Mouse (Mus musculus): ENCODE results near the gene Set. TPM values are rescaled to one million over a fixed set of nuclear protein-coding genes. Genes with fewer than 3 reads are reported as not detected.

Set gene
- total RNA-seq, 2 experiments from 2014 or later = 171 to 197 TPM

DNA sequence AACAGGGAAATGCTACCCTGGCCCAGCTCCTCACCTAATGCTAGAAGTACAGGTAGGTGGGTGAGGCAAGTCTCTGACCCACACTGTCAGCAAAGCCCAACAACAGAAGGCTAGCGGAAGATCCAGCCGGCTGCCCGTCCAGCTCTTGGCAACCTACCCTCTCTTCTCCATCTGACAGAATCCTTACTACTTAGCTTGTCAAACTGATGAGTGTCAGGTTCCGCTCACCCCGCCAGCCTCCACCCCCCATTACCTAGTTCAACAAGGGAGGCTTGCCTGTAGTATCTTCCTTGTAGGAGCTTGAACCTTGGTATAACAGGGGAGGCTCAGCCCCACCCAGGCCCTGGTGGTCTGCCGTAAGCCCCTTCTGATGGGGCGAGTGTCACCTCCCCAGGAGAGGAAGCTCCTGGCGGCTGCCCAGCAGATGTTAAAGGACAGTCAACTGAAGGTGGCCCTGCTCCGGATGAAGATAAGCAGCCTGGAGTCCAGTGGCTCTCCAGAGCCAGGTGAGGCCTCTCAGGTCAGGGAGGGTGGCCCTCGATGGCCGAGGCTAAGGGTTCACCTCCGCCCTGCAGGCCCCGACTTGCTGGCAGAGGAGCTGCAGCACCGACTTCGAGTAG lies 23.1 kb downstream of the Set start:
- no peak for TF ChIP-seq CTCF (conservative IDR thresholded peaks at IDR 0.05)
- Histone ChIP-seq H3K4me3 (no peak overlapping the region), H3K27ac (no peak overlapping the region)
- DNase-seq (ENCODE audit: low spot score in 2 of 2) = no peak

- no peak for DNase-seq (ENCODE audit: low spot score in 2 of 2)
- TF ChIP-seq CTCF (conservative IDR thresholded peaks at IDR 0.05) = no peak
- H3K27ac ChIP-seq = no peak overlapping the region
- no peak overlapping the region for H3K4me3 ChIP-seq
Measured at GRCm38 (mm10) chr2:30084113-30084512, 26.9 kb downstream of the Set start.

- DNase-seq (ENCODE audit: low spot score in 2 of 2) = no peak
- Histone ChIP-seq H3K4me3 (no peak overlapping the region), H3K27ac (no peak overlapping the region)
- no peak for TF ChIP-seq CTCF (conservative IDR thresholded peaks at IDR 0.05)
Measured at GRCm38 (mm10) chr2:30084632-30085031, 27.5 kb downstream of the Set start.

DNA sequence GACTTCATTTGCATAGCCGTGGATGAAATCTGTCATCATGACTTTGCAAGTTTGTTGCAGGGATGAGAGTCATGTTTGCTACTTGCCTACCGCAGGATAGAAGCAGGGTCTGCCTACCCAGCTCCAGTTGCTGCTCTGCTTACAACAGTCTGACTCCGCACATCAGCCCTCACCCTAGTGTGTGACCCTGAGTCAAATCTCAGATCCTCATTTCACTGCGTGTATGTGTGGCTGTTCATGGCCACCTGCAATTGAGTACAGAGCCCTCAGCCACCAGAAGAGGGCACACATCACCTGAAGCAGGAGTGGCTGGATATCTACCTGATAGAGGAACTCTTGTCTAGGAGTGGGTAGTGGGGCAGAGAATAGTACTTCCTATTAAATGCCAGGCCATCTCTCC lies 30.1 kb downstream of the Set start:
- Histone ChIP-seq H3K4me3 (no peak overlapping the region), H3K27ac (no peak overlapping the region)
- TF ChIP-seq CTCF (conservative IDR thresholded peaks at IDR 0.05) = peak; percentile 38
- DNase-seq (ENCODE audit: low spot score in 2 of 2) = no peak

GRCm38 (mm10) chr2:30091521-30091920 lies 34.3 kb downstream of the Set start:
- Histone ChIP-seq H3K4me3 (no peak overlapping the region), H3K27ac (no peak overlapping the region)
- DNase-seq (ENCODE audit: low spot score in 2 of 2) = no peak
- TF ChIP-seq CTCF (conservative IDR thresholded peaks at IDR 0.05) = no peak

DNA sequence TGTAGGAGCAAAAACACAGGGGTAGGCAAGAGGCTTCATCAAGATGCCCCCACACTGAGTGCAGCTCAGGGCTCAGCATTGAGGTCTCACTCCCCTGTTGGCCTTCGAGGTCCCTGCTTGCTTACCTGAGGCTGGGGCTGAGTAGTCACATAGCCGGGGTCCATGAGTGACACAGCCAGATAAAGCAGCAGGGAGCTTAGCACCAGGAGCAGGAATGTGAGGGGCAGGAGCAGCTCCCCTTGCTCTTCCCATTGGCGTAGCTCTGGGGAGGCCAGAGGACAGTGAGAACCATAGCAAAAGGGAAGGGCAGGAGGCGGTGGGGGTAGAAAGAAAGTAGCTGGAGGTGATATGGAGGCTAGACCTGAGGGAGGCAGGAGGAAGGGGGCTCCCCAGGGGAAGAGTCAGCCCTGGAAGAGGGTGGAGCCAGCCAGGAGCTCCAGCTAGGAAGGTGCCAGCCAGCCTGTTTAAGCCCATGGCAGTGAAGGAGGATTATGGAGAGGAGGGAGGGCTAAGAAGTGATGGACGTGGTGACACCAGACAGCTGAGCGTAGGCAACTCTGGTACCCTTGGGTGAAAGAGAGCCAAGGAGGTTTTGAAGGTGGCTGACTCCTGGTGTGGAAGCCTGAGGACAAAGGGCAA lies 35.2 kb downstream of the Set start:
- Histone ChIP-seq H3K4me3 (no peak overlapping the region; the same call in 1 of the 2 replicates), H3K27ac (no peak overlapping the region)
- no peak for DNase-seq (ENCODE audit: low spot score in 2 of 2)
- TF ChIP-seq CTCF (conservative IDR thresholded peaks at IDR 0.05) = no peak

DNA sequence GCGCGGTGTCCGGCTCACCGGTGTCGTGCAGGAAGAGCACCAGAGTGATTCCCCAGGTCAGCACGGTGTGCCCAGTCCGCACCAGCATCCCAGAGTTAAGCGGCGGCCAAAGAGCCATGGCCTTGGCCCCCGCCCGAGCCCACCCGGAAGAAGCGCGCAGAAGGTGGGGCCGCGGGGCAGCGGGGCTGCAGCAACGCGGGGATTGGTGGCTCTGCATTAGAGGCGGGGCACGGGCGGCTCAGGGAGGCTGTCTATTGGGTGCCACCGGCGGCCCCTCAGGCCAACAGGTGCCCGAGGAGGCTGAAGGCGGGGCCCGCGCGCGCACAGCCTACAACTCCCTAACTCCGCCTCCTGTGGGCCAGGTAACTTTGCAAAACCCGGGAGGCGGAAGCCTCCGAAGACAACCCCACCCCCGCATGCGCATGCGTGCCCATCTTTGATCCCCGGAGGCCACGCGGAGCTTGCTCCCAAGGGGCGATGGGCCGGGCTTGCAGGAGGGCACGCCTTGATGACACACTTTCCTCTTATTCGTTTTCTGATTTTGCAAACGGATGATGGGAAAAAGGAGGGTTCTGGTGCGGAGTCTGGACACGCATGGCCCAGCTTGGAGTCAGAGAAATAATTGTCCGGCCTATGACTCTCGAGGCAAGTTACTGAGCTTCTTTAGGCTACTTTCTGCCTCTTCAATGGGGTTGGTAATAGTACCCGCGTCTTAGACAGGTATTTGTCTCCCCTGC lies 36.5 kb downstream of the Set start, which contains the start of gene Zdhhc12:
Zdhhc12 (minus strand) TSS at position 178 of the 737 bp plus-strand sequence.
- no peak; the same call in 1 of the 2 replicates for TF ChIP-seq CTCF (conservative IDR thresholded peaks at IDR 0.05)
- peak within 1 kb of the TSS; percentile 86 for H3K27ac ChIP-seq
- peak within 1 kb of the TSS; percentile 84 for H3K4me3 ChIP-seq
- DNase-seq (ENCODE audit: low spot score in 2 of 2) = peak; percentile 89 to 95

GRCm38 (mm10) chr2:30094208-30094588 lies 37.0 kb downstream of the Set start:
- no peak for TF ChIP-seq CTCF (conservative IDR thresholded peaks at IDR 0.05)
- DNase-seq (ENCODE audit: low spot score in 2 of 2) = no peak
- H3K27ac ChIP-seq = peak overlapping the region; percentile 86
- peak overlapping the region; percentile 84 for H3K4me3 ChIP-seq

DNA sequence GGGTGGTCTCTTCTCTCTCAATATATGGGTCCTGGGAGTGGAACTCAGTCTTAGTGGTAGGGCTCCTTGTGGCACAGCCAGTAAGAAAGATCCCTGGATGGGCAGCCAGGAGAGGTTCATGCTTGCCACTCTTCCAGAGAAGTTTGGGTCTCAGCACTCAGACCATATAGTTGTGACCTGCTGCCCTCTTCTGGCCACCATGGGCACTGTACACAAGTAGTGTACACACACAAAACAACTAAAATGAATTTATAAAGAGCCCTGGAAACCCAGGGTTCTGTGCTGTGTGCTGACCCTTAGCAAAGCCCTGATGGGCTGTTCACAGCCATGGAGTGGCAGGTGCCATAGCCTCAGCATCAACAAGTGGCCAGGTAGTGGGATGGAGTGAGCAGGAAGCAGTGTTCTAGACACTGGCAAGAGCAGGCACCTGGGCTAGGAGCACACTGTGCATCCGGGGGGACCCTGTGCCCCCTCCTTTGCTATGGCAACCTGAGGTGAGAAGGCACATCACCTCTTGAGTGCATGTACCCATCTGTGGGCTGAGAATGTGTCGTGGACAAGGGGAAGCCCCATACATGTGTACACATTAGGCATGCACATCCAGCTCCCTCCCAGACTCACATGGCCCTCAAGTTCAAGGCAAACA lies 38.8 kb downstream of the Set start:
- Histone ChIP-seq H3K4me3 (no peak overlapping the region), H3K27ac (no peak overlapping the region)
- DNase-seq (ENCODE audit: low spot score in 2 of 2) = no peak
- peak; percentile 77 for TF ChIP-seq CTCF (conservative IDR thresholded peaks at IDR 0.05)

- DNase-seq (ENCODE audit: low spot score in 2 of 2) = no peak
- no peak overlapping the region for H3K27ac ChIP-seq
- peak; percentile 44 for TF ChIP-seq CTCF (conservative IDR thresholded peaks at IDR 0.05)
- H3K4me3 ChIP-seq = no peak overlapping the region
Measured at GRCm38 (mm10) chr2:30100214-30100613, 43.0 kb downstream of the Set start.

GRCm38 (mm10) chr2:30106364-30106763 lies 49.2 kb downstream of the Set start:
- Histone ChIP-seq H3K4me3 (no peak overlapping the region), H3K27ac (no peak overlapping the region)
- peak in 1 of 2 experiments; percentile 52 for DNase-seq (ENCODE audit: low spot score in 2 of 2)
- TF ChIP-seq CTCF (conservative IDR thresholded peaks at IDR 0.05) = peak; percentile 82

DNA sequence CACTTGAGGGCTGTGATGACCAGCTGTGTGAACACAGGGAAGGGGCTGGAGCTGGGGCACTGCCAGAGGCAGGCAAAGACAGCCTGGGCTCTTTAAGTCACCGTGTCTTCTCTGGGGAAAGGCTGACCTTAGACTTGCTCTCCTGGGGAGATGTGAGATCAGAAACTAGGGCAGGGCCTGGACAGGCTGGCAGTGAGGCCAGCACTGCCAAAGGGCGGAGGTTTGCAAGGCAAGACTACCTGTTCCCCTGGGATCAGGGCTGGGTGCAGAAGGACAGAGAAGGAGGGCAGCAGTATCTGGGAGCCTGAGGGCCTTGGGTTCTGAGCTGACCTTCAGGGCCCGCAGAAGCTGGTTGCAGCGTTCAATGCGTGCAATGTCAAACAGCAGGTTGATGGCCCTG lies 50.5 kb downstream of the Set start:
- no peak overlapping the region for H3K27ac ChIP-seq
- TF ChIP-seq CTCF (conservative IDR thresholded peaks at IDR 0.05) = no peak
- DNase-seq (ENCODE audit: low spot score in 2 of 2) = no peak
- no peak overlapping the region for H3K4me3 ChIP-seq

DNA sequence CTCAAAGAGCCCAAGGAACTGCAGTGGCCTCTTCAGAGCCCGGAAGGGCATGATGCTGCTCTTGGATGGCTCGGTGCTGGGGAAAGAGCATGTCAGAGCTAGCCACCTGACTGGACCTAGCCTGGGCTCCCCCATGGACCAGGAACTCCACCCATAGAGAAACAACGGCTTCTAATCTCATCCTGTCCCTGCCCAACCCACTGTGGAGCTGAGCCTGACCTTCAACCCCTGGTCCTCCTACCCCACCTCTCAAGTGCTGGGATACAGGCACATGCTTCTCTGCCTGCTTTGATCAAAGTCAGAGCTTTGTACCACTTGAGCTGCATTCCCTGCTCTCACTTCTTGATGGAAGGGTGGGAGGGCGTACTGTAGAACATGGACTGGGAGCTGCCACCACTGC lies 51.1 kb downstream of the Set start:
- TF ChIP-seq CTCF (conservative IDR thresholded peaks at IDR 0.05) = no peak
- no peak for DNase-seq (ENCODE audit: low spot score in 2 of 2)
- Histone ChIP-seq H3K4me3 (no peak overlapping the region), H3K27ac (no peak overlapping the region)

All from layer of hippocampus, adult 2 months (tissue).